Mouse (Mus musculus) forebrain, embryonic 15.5 days (tissue): ENCODE data around the gene Tenm4. TPM values are rescaled to one million over a fixed set of nuclear protein-coding genes. Genes with fewer than 3 reads are reported as not detected.

Experiments
- ATAC-seq: fragments of 200-750 bp; cut with Nextera tagmentation; replicated peaks from 2 replicates; pipeline ENCODE4 v1.8.0; 2017; ENCODE audit warnings: mild to moderate bottlenecking, moderate TSS enrichment, moderate library complexity
- H3K27ac ChIP-seq: fragments of 300-500 bp; sonication (generic); replicated peaks from 2 replicates; pipeline ENCODE4 v1.5.1; 2015; ENCODE audit warnings: mild to moderate bottlenecking, inconsistent platforms
- H3K27me3 ChIP-seq: fragments of 300-500 bp; sonication (generic); 2 replicates; pipeline ENCODE4 v1.6.1; 2015; ENCODE audit warnings: inconsistent platforms
- H3K36me3 ChIP-seq: fragments of 300-500 bp; sonication (generic); 2 replicates; pipeline ENCODE4 v1.6.1; 2015; ENCODE audit warnings: mild to moderate bottlenecking, inconsistent platforms
- H3K4me1 ChIP-seq: fragments of 300-500 bp; sonication (generic); 2 replicates; pipeline ENCODE4 v1.6.1; 2015; ENCODE audit warnings: inconsistent platforms
- H3K4me2 ChIP-seq: fragments of 300-500 bp; sonication (generic); replicated peaks from 2 replicates; pipeline ENCODE4 v1.6.1; 2015; ENCODE audit warnings: mild to moderate bottlenecking, inconsistent platforms
- H3K4me3 ChIP-seq: fragments of 300-500 bp; sonication (generic); 2 replicates; pipeline ENCODE4 v1.5.1; 2015; ENCODE audit warnings: mild to moderate bottlenecking, inconsistent platforms
- H3K9ac ChIP-seq: fragments of 300-500 bp; sonication (generic); replicated peaks from 2 replicates; pipeline ENCODE4 v1.6.1; 2015; ENCODE audit warnings: mild to moderate bottlenecking, inconsistent platforms
- H3K9me3 ChIP-seq: fragments of 300-500 bp; sonication (generic); 2 replicates; pipeline ENCODE4 v1.6.1; 2016; ENCODE audit warnings: inconsistent platforms
- WGBS: fragments of 180-500 bp; shearing (Covaris S2); methylation state at CpG from one replicate; pipeline ENCODE4 v1.1.7; 2015; ENCODE audit warnings: mixed read lengths; 5-methylcytosine and 5-hydroxymethylcytosine counted together
- polyA plus RNA-seq: library from polyadenylated mRNA; unstranded; fragments of >200 nt; fragmentation: Nextera tagmentation; extraction: Ambion mirVana; gene quantifications from 2 replicates; pipeline ENCODE4 v1.2.1, GENCODE M21; 2015

The Tenm4 gene
- polyA plus RNA-seq, 1 experiment from 2014 or later: 103 TPM

- H3K4me2 ChIP-seq: no peak overlapping the region
- H3K9me3 ChIP-seq: no peaks in the 10 kb centered on the region
- H3K4me3 ChIP-seq: no peak overlapping the region
- peaks cover 42% of the 10 kb centered on the region for H3K4me1 ChIP-seq
- peak overlapping the region; percentile 88 for H3K27ac ChIP-seq
- 0 out of 2 replicates have a peak, but pooled peaks have one; percentile 3 for ATAC-seq
- H3K36me3 ChIP-seq: no peaks in the 10 kb centered on the region; the same call in 1 of the 2 replicates
- 40% methylated on average over 13 of the region's 13 CpGs for WGBS
- 0 out of 2 replicates have a peak overlapping the region, but pooled peaks have one; percentile 8 for H3K9ac ChIP-seq
- no peaks in the 10 kb centered on the region for H3K27me3 ChIP-seq
These were observed 626.8 kb downstream of the Tenm4 start for GRCm38 (mm10) chr7:96797716-96798332.

- H3K27me3 ChIP-seq: no peaks in the 10 kb centered on the region
- ATAC-seq: no peak
- peaks cover 42% of the 10 kb centered on the region for H3K4me1 ChIP-seq
- peaks cover 6% of the 10 kb centered on the region for H3K36me3 ChIP-seq
- H3K4me3 ChIP-seq: no peak overlapping the region
- H3K4me2 ChIP-seq: no peak overlapping the region
- WGBS: 33% methylated on average over 5 of the region's 5 CpGs
- H3K9me3 ChIP-seq: no peaks in the 10 kb centered on the region
- H3K9ac ChIP-seq: no peak overlapping the region
- H3K27ac ChIP-seq: no peak overlapping the region
These were observed 628.8 kb downstream of the Tenm4 start for GRCm38 (mm10) chr7:96799816-96800215.

- no peak overlapping the region for H3K27ac ChIP-seq
- no peak for ATAC-seq
- WGBS: 88% methylated on average over 9 of the region's 9 CpGs
- H3K4me2 ChIP-seq: no peak overlapping the region
- H3K9ac ChIP-seq: no peak overlapping the region
- no peak overlapping the region for H3K4me3 ChIP-seq
- no peaks in the 10 kb centered on the region for H3K9me3 ChIP-seq
- H3K36me3 ChIP-seq: peaks cover 6% of the 10 kb centered on the region
- H3K27me3 ChIP-seq: no peaks in the 10 kb centered on the region
- peaks cover 28% of the 10 kb centered on the region for H3K4me1 ChIP-seq
These were observed 630.3 kb downstream of the Tenm4 start for GRCm38 (mm10) chr7:96801368-96801767.

GRCm38 (mm10) chr7:96802216-96802615 lies 631.2 kb downstream of the Tenm4 start:
- ATAC-seq: no peak
- 93% methylated on average over 3 of the region's 3 CpGs for whole genome bisulfite sequencing
- Histone ChIP-seq H3K4me3 (no peak overlapping the region), H3K36me3 (peaks cover 6% of the 10 kb centered on the region), H3K4me2 (no peak overlapping the region), H3K9ac (no peak overlapping the region), H3K27me3 (no peaks in the 10 kb centered on the region), H3K4me1 (peaks cover 23% of the 10 kb centered on the region), H3K27ac (no peak overlapping the region), H3K9me3 (no peaks in the 10 kb centered on the region)

- no peaks in the 10 kb centered on the region for H3K9me3 ChIP-seq
- H3K27ac ChIP-seq: no peak overlapping the region
- H3K27me3 ChIP-seq: no peaks in the 10 kb centered on the region
- no peak overlapping the region for H3K4me2 ChIP-seq
- WGBS: 64% methylated on average over 1 of the region's 1 CpGs
- H3K4me1 ChIP-seq: peaks cover 15% of the 10 kb centered on the region
- ATAC-seq: no peak
- H3K36me3 ChIP-seq: peaks cover 6% of the 10 kb centered on the region
- H3K9ac ChIP-seq: no peak overlapping the region
- H3K4me3 ChIP-seq: no peak overlapping the region
These were observed 635.5 kb downstream of the Tenm4 start for GRCm38 (mm10) chr7:96806561-96806960.

- Histone ChIP-seq H3K4me3 (no peak overlapping the region), H3K27ac (peak overlapping the region; percentile 42), H3K9ac (no peak overlapping the region), H3K36me3 (peaks cover 6% of the 10 kb centered on the region), H3K4me1 (peaks cover 15% of the 10 kb centered on the region), H3K27me3 (no peaks in the 10 kb centered on the region), H3K9me3 (no peaks in the 10 kb centered on the region), H3K4me2 (no peak overlapping the region)
- ATAC-seq: no peak
- WGBS: 30% methylated on average over 15 of the region's 15 CpGs
These were observed 636.4 kb downstream of the Tenm4 start for GRCm38 (mm10) chr7:96807281-96808058.

GRCm38 (mm10) chr7:96808059-96808646 lies 637.1 kb downstream of the Tenm4 start:
- Histone ChIP-seq H3K27me3 (no peaks in the 10 kb centered on the region), H3K9me3 (no peaks in the 10 kb centered on the region), H3K36me3 (peaks cover 6% of the 10 kb centered on the region; the same call in 1 of the 2 replicates), H3K4me1 (peaks cover 15% of the 10 kb centered on the region), H3K9ac (no peak overlapping the region), H3K4me3 (no peak overlapping the region), H3K4me2 (no peak overlapping the region), H3K27ac (peak overlapping the region; percentile 42)
- WGBS: 60% methylated on average over 7 of the region's 7 CpGs
- no peak; the same call in 1 of the 2 replicates for ATAC-seq

- H3K9ac ChIP-seq: no peak overlapping the region
- no peaks in the 10 kb centered on the region for H3K27me3 ChIP-seq
- no peak overlapping the region for H3K4me3 ChIP-seq
- no peak for ATAC-seq
- 78% methylated on average over 11 of the region's 11 CpGs for WGBS
- H3K36me3 ChIP-seq: no peaks in the 10 kb centered on the region
- no peaks in the 10 kb centered on the region for H3K9me3 ChIP-seq
- H3K4me1 ChIP-seq: peaks cover 26% of the 10 kb centered on the region
- no peak overlapping the region for H3K27ac ChIP-seq
- no peak overlapping the region for H3K4me2 ChIP-seq
These were observed 640.6 kb downstream of the Tenm4 start for GRCm38 (mm10) chr7:96811691-96812090.

GRCm38 (mm10) chr7:96813036-96813435 lies 642.0 kb downstream of the Tenm4 start:
- H3K9ac ChIP-seq: no peak overlapping the region
- peaks cover 22% of the 10 kb centered on the region for H3K4me1 ChIP-seq
- no peaks in the 10 kb centered on the region for H3K27me3 ChIP-seq
- no peaks in the 10 kb centered on the region for H3K9me3 ChIP-seq
- no peak for ATAC-seq
- H3K36me3 ChIP-seq: no peaks in the 10 kb centered on the region
- no peak overlapping the region for H3K4me3 ChIP-seq
- H3K27ac ChIP-seq: peak overlapping the region; percentile 49; the same call in 1 of the 2 replicates
- H3K4me2 ChIP-seq: no peak overlapping the region
- WGBS: 89% methylated on average over 5 of the region's 5 CpGs

GRCm38 (mm10) chr7:96813497-96814400 lies 642.7 kb downstream of the Tenm4 start:
- no peak overlapping the region for H3K4me3 ChIP-seq
- no peaks in the 10 kb centered on the region for H3K36me3 ChIP-seq
- peak overlapping the region; percentile 49 for H3K27ac ChIP-seq
- no peak overlapping the region for H3K9ac ChIP-seq
- H3K27me3 ChIP-seq: no peaks in the 10 kb centered on the region
- peaks cover 18% of the 10 kb centered on the region for H3K4me1 ChIP-seq
- 89% methylated on average over 9 of the region's 9 CpGs for WGBS
- H3K4me2 ChIP-seq: no peak overlapping the region
- no peak for ATAC-seq
- no peaks in the 10 kb centered on the region for H3K9me3 ChIP-seq

- no peaks in the 10 kb centered on the region for H3K27me3 ChIP-seq
- no peak for ATAC-seq
- no peak overlapping the region for H3K4me2 ChIP-seq
- H3K36me3 ChIP-seq: no peaks in the 10 kb centered on the region
- H3K27ac ChIP-seq: peak overlapping the region; percentile 13; the same call in 1 of the 2 replicates
- H3K4me3 ChIP-seq: no peak overlapping the region
- no peaks in the 10 kb centered on the region for H3K9me3 ChIP-seq
- no peak overlapping the region for H3K9ac ChIP-seq
- peaks cover 20% of the 10 kb centered on the region for H3K4me1 ChIP-seq
These were observed 643.5 kb downstream of the Tenm4 start for GRCm38 (mm10) chr7:96814581-96814980.
